Mouse (Mus musculus) erythroblast, embryonic 14.5 days (primary cell): Measurements from ENCODE around the gene Efcab2. TPM values are rescaled to one million over a fixed set of nuclear protein-coding genes. Genes with fewer than 3 reads are reported as not detected.

ENCODE experiments used
- H3K27me3 ChIP-seq: 2 replicates; pipeline ENCODE4 v1.6.1; 2012; ENCODE audit warnings: inconsistent platforms; ENCODE audit not compliant: control insufficient read depth
- H3K36me3 ChIP-seq: 2 replicates; pipeline ENCODE4 v1.6.1; 2012; ENCODE audit warnings: mild to moderate bottlenecking, inconsistent platforms; ENCODE audit not compliant: control insufficient read depth
- H3K4me1 ChIP-seq: 2 replicates; pipeline ENCODE4 v1.6.1; 2012; ENCODE audit warnings: inconsistent platforms; ENCODE audit not compliant: control insufficient read depth
- H3K4me3 ChIP-seq: replicated peaks from 2 replicates; pipeline ENCODE3; 2012; ENCODE audit warnings: moderate library complexity, mild to moderate bottlenecking, inconsistent platforms
- H3K9me3 ChIP-seq: 2 replicates; pipeline ENCODE4 v1.6.1; 2012; ENCODE audit warnings: low read length, inconsistent platforms, mixed read lengths; ENCODE audit not compliant: control insufficient read depth
- GATA1 ChIP-seq: IDR thresholded peaks from 2 replicates; pipeline ENCODE4 v1.6.1; 2012; ENCODE audit warnings: low read length, inconsistent platforms, mixed read lengths
- TAL1 ChIP-seq: IDR thresholded peaks from 3 replicates; pipeline ENCODE4 v1.6.1; 2012; ENCODE audit warnings: low read length, inconsistent platforms, mixed read lengths
- polyA plus RNA-seq: library from polyadenylated mRNA; stranded (reverse); fragments of >175 nt; gene quantifications from 2 replicates; pipeline ENCODE4 v1.2.3, GENCODE M21; 2012

Gene Efcab2
- polyA plus RNA-seq, 1 experiment = 0.06 TPM

- H3K4me3 ChIP-seq = no peak overlapping the region
- no peaks in the 10 kb centered on the region for H3K36me3 ChIP-seq
- H3K9me3 ChIP-seq = no peaks in the 10 kb centered on the region
- H3K27me3 ChIP-seq = no peaks in the 10 kb centered on the region
- no peaks in the 10 kb centered on the region for H3K4me1 ChIP-seq
- TF ChIP-seq GATA1 = no peak
- TF ChIP-seq TAL1 = no peak
These were observed 85.8 kb downstream of the Efcab2 start for GRCm38 (mm10) chr1:178491733-178492132.

GRCm38 (mm10) chr1:178492493-178492892, 86.6 kb downstream of the Efcab2 start:
- Histone ChIP-seq H3K27me3 (no peaks in the 10 kb centered on the region), H3K9me3 (no peaks in the 10 kb centered on the region), H3K4me3 (no peak overlapping the region), H3K4me1 (no peaks in the 10 kb centered on the region), H3K36me3 (no peaks in the 10 kb centered on the region)
- TF ChIP-seq GATA1 = no peak
- TF ChIP-seq TAL1 = no peak

DNA sequence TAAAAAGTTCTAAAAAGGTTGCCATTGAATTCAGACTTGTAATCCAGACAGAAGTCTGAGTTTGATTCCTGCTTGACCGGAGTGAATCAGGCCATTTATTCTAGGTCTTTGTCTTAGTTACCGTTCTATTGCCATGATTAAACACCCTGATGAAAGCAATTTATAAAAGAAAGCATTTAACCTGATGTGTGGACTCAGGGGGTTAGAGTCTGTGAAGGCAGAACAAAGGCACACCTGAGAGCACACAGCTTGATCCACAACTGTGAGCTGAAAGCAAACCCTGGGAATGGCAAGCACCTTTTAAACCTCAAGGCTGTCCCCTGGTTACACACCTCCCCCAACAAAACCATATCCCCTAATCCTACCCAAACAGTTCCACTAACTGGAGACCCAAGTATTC, 90.3 kb downstream of the Efcab2 start:
- Histone ChIP-seq H3K4me3 (no peak overlapping the region), H3K9me3 (no peaks in the 10 kb centered on the region), H3K27me3 (no peaks in the 10 kb centered on the region), H3K4me1 (no peaks in the 10 kb centered on the region), H3K36me3 (no peaks in the 10 kb centered on the region)
- TF ChIP-seq GATA1 (no peak), TAL1 (no peak)

DNA sequence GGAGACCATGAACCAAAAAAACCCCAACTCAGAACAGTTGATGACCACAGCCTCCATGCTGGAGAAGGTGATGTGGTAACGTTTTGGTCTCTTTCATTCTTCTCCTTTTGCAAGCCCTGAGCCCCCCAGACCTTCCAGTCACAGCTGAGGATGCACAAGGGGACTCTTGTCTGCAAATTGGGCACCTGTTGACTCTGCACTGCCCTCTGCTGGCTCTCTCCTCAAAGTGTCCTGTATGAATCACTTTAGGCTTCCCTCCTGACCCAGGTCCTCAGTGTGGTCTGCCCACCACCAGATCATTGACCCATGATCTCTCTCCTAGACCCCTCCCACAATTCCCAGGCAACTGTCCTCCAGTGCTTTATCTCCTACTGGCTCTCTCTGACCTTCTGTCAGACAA, 91.0 kb downstream of the Efcab2 start:
- Histone ChIP-seq H3K36me3 (no peaks in the 10 kb centered on the region), H3K4me1 (no peaks in the 10 kb centered on the region)
- TF ChIP-seq GATA1 = no peak
- TF ChIP-seq TAL1 = no peak

DNA sequence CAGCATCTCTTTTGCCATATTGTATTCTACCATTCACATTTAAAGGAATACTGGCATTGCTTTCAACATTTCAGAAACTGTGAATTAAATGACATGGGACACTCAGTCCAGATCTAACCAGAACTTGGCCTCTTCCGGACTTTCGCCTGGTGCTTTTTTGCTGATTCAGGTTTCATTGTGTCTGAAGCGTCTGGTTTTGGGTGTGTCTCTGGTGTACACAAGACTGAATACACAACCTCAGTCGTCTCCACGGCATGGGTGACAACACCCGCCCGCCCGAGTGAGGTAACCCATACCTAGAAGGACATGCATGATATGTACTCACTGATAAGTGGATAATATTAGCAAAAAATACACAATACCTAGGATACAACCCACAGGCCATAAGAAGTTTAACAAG, 101.1 kb downstream of the Efcab2 start:
- Histone ChIP-seq H3K27me3 (peaks cover 2% of the 10 kb centered on the region; the same call in 1 of the 2 replicates), H3K36me3 (no peaks in the 10 kb centered on the region), H3K9me3 (no peaks in the 10 kb centered on the region), H3K4me1 (no peaks in the 10 kb centered on the region), H3K4me3 (no peak overlapping the region)
- TF ChIP-seq TAL1 = no peak
- no peak for TF ChIP-seq GATA1

More for the DNA sequence above, 91.0 kb downstream of the Efcab2 start:
- no peaks in the 10 kb centered on the region for H3K27me3 ChIP-seq
- H3K4me3 ChIP-seq = no peak overlapping the region
- no peaks in the 10 kb centered on the region for H3K9me3 ChIP-seq

GRCm38 (mm10) chr1:178512323-178513031, 106.6 kb downstream of the Efcab2 start:
- Histone ChIP-seq H3K9me3 (no peaks in the 10 kb centered on the region), H3K4me1 (no peaks in the 10 kb centered on the region), H3K36me3 (no peaks in the 10 kb centered on the region), H3K4me3 (no peak overlapping the region), H3K27me3 (no peaks in the 10 kb centered on the region)
- TF ChIP-seq GATA1 (no peak), TAL1 (no peak)

DNA sequence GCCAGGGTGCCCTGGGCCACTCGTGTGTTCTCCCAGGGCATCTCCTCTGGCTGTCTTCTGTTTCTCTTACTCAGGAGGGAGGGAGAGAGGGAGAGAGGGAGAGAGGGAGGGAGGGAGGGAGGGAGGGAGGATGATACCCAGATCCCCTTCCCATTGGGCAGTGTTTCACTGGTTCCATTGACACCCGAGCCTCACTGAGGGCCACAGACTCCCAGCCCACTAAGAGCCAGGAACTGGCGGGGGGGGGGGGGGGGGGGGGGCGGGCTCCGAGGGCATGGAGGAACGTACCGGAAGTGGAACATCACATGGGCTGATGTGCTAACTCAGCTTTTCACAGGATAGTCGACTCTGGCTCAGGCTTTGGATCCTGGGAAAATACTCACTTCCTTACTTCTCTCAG, 108.1 kb downstream of the Efcab2 start:
- H3K9me3 ChIP-seq = no peaks in the 10 kb centered on the region
- H3K4me3 ChIP-seq = no peak overlapping the region
- H3K4me1 ChIP-seq = no peaks in the 10 kb centered on the region
- no peaks in the 10 kb centered on the region for H3K27me3 ChIP-seq
- no peaks in the 10 kb centered on the region for H3K36me3 ChIP-seq
- TF ChIP-seq GATA1 = no peak
- TF ChIP-seq TAL1 = no peak

- Histone ChIP-seq H3K4me1 (no peaks in the 10 kb centered on the region), H3K4me3 (no peak overlapping the region), H3K9me3 (no peaks in the 10 kb centered on the region), H3K27me3 (no peaks in the 10 kb centered on the region), H3K36me3 (no peaks in the 10 kb centered on the region)
- no peak for TF ChIP-seq TAL1
- TF ChIP-seq GATA1 = no peak
These were observed 110.0 kb downstream of the Efcab2 start for GRCm38 (mm10) chr1:178515839-178516238.

GRCm38 (mm10) chr1:178522389-178522788, 116.5 kb downstream of the Efcab2 start:
- peaks cover 6% of the 10 kb centered on the region for H3K27me3 ChIP-seq
- peaks cover 2% of the 10 kb centered on the region for H3K4me1 ChIP-seq
- H3K9me3 ChIP-seq = no peaks in the 10 kb centered on the region; the same call in 1 of the 2 replicates
- H3K4me3 ChIP-seq = no peak overlapping the region
- TF ChIP-seq TAL1 (no peak), GATA1 (no peak)
- H3K36me3 ChIP-seq = no peaks in the 10 kb centered on the region
